Mouse (Mus musculus) CD8-positive naive resting alpha-beta T cell, adult 2 months (primary cell): ENCODE data around the gene Ezh1.

Experiments
- DNase-seq, 2 experiments: peaks; one replicate each; pipeline ENCODE4 v3.0.0; 2022; ENCODE audit warnings: low read depth in 2 of 2, low spot score in 2 of 2

The Ezh1 gene

GRCm38 (mm10) chr11:101182771-101183517 is 43.3 kb downstream of the Ezh1 start:
- DNase-seq = no peak

- DNase-seq = no peak
Measured at GRCm38 (mm10) chr11:101181961-101182360, 44.3 kb downstream of the Ezh1 start.

GRCm38 (mm10) chr11:101180846-101181740 is 45.2 kb downstream of the Ezh1 start:
- DNase-seq = no peak

GRCm38 (mm10) chr11:101180261-101180660 is 46.0 kb downstream of the Ezh1 start:
- no peak for DNase-seq

GRCm38 (mm10) chr11:101179306-101179705 is 47.0 kb downstream of the Ezh1 start:
- no peak for DNase-seq

- DNase-seq = no peak
Measured at GRCm38 (mm10) chr11:101178061-101179058, 47.9 kb downstream of the Ezh1 start.

- DNase-seq = peak; percentile 58 to 79
Measured at GRCm38 (mm10) chr11:101176933-101177773, 49.1 kb downstream of the Ezh1 start.

GRCm38 (mm10) chr11:101176117-101176691 is 50.1 kb downstream of the Ezh1 start:
- no peak for DNase-seq

GRCm38 (mm10) chr11:101175636-101176116 is 50.6 kb downstream of the Ezh1 start:
- DNase-seq = no peak

GRCm38 (mm10) chr11:101174851-101175628 is 51.2 kb downstream of the Ezh1 start, which contains the start of gene Ccr10:
Gene Ccr10 (minus strand): TSS chr11:101175443.
- DNase-seq = no peak

- DNase-seq = no peak
Measured at GRCm38 (mm10) chr11:101174389-101174745, 51.9 kb downstream of the Ezh1 start.

GRCm38 (mm10) chr11:101173631-101174388 is 52.5 kb downstream of the Ezh1 start:
- peak; percentile 67 to 71 for DNase-seq

- DNase-seq = no peak
Measured at GRCm38 (mm10) chr11:101173112-101173511, 53.2 kb downstream of the Ezh1 start.

GRCm38 (mm10) chr11:101172434-101172815 is 53.8 kb downstream of the Ezh1 start:
- no peak for DNase-seq

- no peak for DNase-seq
Measured at GRCm38 (mm10) chr11:101171721-101172433, 54.4 kb downstream of the Ezh1 start.

- peak; percentile 56 to 59 for DNase-seq
Measured at GRCm38 (mm10) chr11:101170811-101171610, 55.3 kb downstream of the Ezh1 start, which contains the start of gene Plekhh3. Gene Plekhh3 (minus strand): TSS chr11:101171351.
